Mouse (Mus musculus) lung, postnatal 4 days (tissue): ENCODE data around the gene Spsb2.
"Not testable (repeated sequence)": the region's sequence is repeated elsewhere in the genome, so short reads cannot be mapped to it uniquely, and the experiment has no call there.

ENCODE experiments used
- DNase-seq, 2 experiments: peaks; one replicate each; pipeline ENCODE4 v3.0.0; 2021

Gene Spsb2

DNA sequence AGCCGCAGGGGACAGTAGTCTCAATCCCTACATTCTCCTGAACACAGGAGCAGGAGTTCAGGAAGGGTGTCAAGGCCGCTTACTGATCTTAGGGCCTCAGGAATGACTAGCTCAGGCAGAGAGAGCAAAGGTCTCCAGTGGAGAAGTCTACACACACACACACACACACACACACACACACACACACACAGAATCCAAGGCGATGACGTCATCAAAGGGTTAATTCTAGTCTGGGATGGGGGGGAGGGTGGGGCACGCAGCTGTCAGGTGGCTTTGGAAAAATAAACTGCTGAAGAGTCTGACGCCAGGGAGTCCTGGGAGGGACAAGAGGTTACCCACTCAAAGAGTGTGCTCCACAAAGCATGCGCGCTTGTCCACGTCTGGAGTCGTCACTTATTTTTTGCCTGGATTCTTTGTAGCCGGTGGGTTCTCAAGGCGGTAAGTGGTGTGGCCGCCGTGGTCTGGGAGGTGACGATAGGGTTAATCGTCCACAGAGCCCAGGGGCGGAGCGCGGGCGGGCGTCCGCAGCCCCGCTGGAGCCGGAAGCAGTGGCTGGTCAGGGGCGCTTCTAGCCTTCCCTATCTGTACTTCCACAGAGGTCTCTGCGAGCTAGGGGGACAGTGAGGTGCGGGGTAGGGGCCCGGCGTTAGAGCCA lies at the start of gene Spsb2:
Spsb2 (plus strand) TSS at position 304 of the 655 bp plus-strand sequence.
- DNase-seq: peak; percentile 87 to 92

DNA sequence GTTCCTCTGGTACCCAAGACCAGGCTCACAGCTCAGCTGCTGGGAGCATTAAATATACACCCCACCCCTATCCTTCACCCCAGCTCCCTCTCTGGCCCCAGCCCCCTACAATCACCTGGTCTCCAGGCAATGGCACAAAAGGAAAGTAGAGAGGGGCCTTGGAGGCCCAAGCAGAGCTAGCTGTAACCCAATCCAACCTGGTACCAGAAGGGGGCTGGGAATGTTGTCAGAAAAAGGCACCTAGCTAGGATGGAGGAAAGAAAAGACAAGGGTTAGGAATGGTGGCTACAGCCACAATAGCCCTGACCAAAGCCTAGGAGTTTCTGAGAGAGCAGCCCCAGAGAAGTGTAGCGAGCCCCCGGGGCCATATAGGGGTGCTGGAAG lies 49.6 kb upstream of the Spsb2 start:
- DNase-seq: no peak

DNA sequence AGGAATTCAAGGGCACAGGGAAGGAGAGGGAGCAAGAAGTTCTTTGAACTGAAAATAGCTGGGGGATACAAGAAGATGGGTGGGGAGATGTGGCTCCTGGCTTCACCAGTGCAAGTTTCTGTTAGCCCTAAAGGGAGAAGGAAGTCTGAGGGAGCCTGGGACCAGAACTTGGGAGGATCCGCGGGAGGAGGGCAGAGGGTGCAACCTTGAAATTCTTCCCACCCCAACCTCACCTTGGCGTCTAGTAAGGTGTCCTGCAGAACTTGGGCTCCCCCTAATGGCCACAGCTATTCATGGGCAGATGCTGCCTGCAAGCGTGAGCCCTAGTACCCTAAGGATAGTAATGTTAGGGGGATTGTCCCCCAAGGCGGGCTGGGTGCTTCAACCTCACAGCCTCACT lies 49.2 kb upstream of the Spsb2 start:
- DNase-seq: peak; percentile 82 to 90

DNA sequence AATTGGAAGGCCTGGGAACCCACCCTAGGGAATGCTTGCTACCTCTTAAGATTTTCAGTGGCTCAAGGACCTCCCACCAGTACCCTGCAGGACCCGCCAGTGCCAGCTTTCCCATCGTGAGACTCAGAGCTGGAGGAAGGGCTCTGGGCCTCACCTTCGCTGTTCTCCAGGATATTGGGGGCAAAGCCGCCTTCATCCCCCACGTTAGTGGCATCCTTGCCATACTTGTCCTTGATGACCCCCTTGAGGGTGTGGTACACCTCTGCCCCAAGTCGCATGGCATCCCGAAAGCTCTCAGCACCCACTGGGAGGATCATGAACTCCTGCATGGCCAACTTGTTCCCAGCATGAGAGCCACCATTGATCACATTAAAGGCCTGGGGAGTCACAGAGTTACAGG lies 42.5 kb upstream of the Spsb2 start:
- no peak for DNase-seq

DNA sequence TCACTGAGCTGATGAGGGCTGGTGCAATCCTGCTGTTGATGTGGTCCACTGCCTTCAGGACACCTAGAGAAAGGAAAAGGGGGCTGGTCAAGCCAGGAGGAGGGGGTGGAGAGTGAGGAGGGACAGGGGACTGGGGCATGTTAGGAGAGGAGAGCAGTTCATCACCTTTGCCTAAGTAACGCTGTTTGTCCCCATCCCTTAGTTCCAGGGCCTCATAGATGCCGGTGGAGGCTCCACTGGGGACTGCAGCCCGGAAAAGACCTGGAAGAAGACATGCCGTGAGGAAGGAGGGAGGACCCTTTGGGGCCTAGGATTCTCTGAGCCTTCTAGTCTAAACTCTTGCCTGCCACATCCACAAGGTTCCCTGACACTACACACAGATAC lies 40.9 kb upstream of the Spsb2 start:
- no peak for DNase-seq

DNA sequence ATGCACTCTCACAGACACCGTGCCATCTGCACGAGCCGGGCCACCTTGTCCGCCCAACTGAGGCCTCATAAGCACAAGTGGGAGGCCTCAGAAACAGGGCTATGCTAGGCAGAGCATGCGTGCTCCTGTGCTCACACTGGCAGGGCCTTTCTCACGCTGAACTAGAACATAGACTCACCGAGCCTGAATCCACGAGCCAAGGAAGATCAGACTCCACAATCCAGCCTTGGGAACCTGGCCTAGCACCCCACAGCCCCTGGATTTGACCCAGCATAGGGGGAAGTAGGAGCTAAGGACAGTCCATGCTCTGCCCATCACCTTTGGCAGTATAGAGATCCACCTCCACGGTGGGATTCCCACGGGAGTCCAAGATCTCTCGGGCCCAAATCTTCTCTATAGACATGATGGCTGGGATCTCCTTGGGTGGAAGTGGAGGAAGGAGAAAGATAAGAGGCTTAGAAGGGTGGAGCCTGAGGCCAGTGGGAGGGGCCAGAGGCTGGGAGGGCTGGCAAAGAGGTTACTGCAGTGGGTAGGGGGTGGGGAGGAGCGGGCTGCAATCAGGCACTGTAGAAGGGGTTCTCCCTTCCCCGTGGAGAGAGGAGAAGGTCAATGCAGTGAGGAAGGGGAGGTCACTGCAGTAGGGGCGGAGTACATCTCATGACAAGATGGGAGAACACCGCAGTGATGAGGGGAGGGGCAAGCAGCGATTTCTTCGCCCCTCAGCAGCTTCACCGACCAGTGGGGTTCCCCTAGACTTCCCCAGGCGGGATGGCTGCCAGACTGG lies 40.3 kb upstream of the Spsb2 start:
- DNase-seq: no peak

DNA sequence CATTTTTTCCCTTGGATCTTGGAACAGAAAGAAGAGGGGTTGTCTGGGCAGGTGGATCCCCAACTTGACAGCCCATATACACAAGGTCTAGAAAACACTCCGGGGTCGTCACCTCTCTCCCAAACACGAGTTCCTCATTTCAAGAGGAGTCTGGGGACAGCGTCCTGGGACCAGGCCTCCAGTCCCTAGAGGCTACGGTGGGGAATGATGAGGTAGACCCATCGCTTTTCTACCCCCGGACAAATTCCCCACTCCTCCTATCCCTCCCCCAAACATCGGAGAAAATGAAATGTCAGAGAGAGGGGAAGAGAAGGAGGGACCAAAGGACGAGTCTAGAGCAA lies 39.8 kb upstream of the Spsb2 start:
- DNase-seq: no peak

DNA sequence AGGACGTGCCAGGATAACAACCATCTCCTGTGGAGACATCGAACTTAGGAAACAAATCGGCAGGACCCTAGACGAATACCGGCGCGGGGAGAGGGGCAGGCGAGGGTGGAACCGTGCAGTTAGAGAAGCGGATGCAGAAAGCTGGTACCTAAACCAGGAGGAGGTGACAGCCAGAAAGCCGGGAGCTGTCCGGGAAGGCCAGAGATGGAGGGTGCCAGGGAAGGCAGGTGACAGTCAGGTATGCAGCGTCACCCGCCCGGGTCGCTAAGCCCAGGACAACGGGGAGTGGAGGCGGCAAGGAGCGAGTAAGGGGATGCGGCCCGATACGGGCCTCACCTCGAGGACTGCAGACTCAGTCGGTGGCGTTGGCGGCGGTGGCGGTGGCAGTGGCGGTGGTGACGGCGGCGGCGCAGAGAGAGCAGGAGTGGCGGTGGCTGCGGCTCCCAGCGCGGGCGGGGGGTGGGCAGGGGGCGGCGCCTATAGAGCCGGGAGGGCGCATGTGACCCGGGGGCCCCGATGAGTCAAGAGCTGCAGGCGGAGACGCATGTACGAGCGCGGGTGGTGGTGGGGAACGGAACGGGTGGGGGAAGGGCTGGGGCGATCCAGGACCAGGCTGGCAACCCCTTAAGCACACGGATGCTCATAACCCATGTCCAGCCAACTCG lies 39.2 kb upstream of the Spsb2 start, which contains the start of gene Eno2:
Eno2 (minus strand) TSS at position 573 of the 665 bp plus-strand sequence.
- DNase-seq: peak; percentile 45 to 64

DNA sequence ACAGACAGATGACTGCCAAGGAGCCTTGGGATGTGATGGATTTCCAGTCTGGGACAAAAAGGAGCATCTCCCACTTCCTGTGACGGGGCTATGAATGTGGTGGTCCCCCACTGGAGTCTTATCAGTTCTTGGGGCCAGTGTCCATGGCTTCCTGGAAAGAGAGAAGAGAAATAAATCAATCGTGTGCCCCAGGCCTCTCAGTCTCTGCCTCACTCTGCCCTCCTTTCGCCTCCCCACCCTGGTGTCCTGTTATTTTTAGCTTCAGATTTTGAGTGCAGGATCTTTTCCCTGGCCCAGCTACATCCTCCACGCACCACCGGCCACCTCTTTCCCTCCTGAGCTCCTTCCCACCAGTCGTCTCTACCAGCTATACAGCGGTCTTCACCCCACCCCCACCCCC lies 38.4 kb upstream of the Spsb2 start:
- DNase-seq: no peak

DNA sequence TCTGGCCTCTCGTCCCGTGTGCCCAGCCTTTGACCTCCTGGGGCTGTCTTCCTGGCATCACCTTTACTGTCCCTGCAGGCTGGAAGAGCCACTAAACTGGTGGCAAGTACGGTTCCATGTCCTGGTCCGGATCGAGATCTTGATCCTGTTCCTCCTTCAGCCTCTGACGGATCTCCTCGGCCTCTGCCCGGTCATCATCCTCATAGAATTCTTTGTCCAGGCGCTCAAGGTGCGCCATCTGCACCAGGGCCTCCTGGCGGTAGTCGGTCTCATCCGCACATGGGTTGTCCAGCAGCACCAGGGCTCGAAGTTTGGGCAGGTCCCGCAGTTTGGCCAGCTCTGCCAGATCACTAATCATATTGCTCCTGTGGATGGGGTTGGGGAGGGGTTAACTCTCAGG lies 38.0 kb upstream of the Spsb2 start:
- DNase-seq: no peak

DNA sequence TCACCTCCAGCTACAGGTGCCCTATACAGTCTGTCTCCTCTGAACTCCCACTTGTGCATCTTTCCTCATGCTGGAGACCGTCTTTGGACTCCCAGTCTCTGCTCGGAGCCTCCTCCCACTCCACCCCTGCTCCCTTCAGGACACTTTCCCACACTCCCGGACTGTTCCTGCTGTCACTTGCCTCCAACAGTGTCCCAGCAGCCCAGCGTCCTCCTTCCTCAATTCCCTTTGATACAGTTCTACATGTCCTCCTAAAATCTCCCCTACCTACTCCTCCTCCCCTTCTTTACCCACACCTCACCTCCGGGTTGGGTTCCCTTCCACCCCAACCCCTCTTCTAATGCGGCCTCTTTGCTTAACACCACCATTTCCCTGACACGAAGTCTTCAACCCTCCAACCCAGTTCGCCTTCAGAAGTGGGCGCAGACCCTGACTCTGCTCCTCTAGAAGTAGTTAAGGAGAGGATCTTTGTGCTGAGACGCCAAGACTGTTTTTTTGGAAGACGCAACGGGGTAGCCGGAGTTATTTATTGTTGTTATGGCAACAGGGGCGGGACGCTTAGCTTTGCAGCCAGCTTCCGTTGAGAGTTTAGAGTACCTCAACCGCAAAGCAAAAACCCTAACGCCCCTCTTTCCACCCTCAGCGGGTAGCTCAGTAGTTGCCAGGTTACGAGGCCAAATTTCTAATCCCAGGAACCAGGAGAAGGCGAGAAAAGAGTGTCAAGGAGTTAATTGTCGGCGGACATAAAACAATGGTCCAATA lies 29.1 kb upstream of the Spsb2 start, which contains the start of gene Lrrc23:
Lrrc23 (minus strand) TSS at position 506 of the 762 bp plus-strand sequence.
- peak; percentile 57 to 63 for DNase-seq

DNA sequence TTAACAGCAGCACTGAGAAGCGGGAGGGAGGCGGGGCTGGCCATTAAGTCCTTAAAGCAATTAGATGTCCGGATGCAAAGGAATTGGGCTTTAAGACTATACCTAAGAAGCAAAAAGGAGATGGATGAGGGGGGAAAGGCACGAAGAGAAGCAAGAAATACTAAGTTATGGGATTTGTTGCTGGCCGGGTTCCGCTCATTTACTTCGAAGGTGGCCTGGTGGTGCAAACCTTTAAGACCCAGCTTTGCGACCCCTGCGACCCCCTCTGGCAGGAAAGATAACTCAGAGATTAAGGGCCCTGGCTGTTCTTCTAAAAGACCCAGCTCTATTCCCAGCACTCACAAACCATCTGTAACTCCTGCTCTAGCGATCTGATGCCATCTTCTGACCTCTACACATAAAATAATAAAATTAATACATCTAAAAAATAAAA lies 28.5 kb upstream of the Spsb2 start:
- no peak for DNase-seq

DNA sequence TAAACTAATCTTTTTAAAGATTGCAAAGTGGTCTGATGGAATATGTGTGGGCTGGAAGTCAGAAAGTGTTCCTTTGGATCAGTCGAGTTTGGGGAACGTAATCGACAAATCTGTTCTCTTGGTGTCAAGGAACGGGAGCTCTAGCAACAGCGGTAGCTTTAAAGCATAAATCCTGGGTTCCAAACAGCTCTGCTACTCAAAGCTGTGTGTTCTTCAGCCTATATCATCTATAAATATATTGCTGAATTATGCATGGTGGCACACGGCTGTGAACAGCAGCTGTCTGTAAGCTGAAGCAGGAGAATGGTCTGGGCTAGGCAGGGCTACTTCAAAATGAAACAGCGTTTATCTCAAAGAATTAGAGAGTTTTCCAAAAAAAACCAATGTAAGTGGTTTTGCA lies 27.5 kb upstream of the Spsb2 start:
- DNase-seq: no peak

DNA sequence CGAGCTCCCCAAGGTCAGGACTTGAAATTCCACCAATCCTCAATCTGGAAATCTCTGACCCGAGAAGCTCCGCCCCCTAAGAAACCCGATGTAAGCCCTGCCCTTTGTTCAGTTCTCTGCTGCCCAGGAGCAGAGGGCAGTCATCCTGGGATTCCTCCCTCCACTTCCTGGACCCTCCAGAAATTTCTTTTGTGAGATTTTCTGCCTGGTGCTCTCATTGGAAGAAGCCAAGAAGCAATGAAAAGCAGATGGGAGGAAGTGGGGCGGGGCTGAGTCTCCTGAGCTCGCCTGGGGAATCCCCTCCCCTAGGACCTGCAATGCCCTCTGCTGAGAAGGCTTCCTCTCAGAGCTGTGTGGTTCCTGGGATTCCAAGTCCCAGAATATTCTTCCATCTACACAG lies 26.0 kb upstream of the Spsb2 start:
- DNase-seq: peak in 1 of 2 experiments; percentile 38

DNA sequence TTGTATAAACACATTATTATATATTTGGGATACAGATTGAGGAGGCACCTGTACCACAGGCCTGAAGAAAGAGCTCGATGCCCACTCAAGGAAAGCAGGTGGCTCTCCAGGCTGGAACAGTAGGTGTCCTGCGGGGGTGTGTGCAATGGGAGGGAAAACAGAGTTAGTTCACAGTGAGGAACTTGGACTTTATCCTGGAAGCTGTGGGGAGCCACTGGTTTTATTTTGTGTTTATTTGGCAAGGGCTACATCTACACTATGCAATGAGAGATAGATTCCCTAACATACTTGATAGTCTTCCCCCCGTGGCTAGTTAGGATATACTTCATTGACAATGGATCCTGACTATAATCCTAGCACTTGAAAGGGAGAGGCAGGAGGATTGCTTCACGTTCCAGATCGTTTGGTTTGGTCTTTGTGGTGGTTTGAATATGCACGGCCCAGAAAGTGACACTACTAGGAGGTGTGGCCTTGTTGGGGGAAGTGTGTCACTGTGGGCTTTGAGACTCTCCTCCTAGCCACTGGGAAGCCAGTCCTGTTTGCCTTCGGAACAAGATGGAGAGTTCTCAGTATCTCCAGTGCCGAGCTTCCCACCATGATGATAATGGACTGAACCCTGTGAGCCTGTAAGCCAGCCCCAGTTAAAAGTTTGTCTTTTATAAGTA lies 21.6 kb upstream of the Spsb2 start:
- no peak for DNase-seq

DNA sequence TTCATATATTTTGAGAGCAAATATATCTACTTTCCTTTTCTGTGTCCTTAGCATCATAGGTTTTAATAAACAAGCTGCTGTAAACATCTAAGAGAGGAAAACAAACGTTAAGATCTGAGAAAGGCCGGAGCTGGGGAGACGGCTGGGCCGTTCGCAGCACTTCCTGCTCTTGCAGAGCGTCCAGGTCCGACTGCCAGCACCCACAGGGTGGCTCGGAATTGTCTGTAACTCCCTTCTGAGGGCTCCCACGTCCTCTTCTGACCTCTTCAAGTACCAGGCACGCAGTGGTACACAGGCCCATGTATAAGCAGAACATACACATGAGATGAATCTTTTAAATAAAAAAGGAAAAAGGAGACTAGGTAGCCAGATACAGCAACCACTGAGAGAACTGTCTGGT lies 20.7 kb upstream of the Spsb2 start:
- no peak for DNase-seq

DNA sequence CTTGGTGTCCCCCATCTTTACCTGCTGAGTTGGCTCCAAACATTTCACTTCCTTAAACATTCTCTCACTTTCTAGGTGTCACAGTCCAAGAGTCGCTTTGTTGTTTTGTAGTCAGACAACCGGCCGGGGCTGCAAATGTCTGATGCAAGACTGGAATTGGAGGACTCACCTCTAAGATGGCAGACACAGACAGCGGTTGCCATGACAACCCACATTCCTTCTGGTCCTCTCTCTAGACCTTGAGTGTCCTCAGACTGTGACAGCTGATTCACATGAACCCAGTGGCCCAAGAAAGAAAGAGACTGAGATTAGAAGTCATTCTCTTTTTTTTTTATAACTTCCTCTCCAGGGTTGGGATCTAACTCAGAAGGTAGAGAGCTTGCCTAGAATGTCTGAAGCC lies 18.9 kb upstream of the Spsb2 start:
- DNase-seq: no peak

DNA sequence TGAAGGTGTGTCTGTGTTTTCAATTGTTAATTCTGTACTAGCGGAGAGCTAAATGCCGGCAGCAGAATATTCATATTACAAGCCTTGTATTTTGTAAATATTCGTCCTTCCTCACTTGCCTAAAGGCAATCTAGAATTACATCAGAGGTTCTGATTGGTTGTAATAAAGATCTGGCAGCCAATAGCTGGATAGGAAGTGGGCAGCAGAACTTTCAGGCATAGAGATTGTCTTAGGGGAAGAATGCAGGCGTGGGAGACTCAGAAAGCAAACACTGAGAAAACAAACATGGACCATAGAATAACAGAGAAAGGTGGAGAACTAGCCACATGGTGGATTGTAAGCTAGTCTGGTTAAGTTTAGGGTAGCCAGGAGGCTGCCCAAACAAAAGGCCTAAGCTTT lies 18.3 kb upstream of the Spsb2 start:
- DNase-seq: no peak

DNA sequence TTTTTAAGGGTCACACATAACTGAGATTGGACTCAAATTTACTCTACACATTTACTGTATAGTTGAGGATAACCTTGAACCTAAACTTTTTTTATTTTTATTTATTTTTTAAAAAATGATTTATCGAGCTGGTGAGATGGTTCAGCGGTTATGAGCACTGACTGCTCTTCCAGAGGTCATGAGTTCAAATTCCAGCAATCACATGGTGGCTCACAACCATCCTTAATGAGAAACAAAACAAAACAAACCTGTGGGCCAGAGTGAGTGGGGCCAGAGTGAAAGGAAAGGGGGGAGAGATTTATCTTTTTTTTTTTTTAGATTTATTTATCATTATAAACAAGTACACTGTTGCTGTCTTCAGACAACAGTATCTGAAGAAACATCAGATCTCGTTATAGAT lies 16.6 kb upstream of the Spsb2 start:
- no peak for DNase-seq

DNA sequence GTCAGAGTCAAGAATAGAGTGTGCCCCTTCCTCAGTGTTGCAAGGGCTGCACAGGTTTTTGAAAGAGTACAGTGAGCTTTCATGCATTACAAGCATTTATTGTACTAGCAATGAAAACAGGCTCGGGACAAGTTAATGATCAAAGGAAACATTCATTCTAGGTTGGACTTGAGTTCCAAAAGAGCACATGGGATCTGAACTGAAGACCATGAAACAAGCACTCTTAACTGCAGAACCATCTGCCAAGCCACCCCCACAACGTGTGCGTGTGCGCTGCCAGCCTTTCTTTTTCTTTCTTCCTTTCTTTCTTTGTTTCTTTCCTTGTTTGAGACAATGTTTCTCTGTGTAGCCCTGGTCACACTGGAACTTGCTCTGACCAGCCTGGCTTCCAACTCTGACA lies 12.7 kb upstream of the Spsb2 start:
- DNase-seq: no peak

DNA sequence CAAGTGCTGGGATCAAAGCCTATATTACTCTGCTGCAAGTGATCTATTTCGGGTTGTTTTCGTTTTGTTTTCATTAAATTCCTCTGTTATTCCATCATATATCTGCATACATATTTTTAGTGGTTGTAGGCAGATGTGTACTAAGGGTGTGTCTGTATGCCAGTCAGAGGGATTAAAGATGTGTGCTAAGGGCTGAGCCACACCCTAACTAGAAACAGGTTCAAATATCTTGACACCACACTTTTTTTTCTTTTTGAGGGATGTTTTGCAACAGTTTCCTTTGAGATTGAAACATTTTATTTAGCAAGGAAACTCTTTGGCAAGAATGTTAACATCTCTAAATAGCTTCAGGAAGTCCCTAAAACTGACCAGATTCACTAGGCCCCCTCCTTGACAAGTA lies 12.3 kb upstream of the Spsb2 start:
- DNase-seq: no peak

DNA sequence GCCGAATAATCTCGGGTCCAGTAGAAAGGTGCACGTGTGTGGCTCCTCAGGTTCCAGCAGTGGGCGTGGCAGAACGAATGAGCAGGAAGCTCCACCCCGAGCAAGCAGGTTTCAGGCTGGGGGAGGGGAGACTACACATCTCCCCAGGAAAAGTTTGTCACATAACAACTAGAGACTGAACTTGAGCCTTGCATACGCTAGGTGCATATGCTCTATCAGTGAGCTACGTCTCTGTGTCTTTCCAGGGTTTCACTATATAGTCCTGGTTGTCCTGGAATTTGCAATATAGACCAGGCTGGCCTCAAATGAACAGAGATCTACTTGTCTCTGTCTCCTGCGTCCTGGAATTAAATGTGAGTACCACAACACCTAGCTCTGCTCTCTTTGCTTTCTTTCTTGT lies 6.1 kb upstream of the Spsb2 start:
- not testable (repeated sequence) for DNase-seq

DNA sequence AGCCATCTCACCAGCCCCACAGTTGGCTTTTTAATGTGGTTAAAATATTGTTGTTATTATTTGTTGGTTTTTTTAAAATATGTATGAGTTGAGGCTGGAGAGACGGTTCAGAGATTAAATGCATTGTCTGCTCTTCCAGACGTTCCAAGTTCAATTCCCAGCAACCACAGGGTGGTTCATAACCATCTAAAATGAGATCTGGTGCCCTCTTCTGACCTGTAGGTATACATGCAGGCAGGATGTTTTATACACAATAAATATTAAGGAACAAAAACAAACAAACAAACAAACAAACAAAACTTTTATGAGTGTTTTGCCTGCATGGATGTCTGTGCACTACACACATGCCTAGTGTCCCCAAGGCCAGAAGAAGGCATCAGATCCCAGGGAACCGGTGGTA lies 5.4 kb upstream of the Spsb2 start:
- DNase-seq: no peak
